Mouse (Mus musculus): ENCODE results near the gene Hist2h3b.

Hist2h3b gene

DNA sequence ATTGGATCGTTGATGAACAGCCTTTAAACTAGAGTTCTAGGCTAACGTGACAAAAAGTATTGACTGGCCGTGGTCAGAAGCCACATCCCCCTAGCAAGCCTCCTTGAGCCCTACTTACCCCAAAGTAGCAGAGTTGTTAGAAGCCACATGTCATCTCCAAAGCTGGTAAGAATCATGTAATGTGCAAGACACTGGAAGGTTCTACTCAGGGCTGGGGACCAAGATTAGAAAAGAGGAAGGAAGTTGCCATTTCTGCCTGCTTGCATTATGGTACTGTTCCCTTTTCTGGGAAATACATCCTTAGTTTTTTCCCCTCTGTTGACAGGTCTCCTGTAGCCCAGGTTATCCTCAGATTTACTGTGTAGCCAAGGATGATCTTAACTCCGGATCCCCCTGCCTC, 25.3 kb downstream of the Hist2h3b start, which contains the start of gene Fcgr1:
Gene Fcgr1, minus strand, starts transcription at position 183 of the 400 bp plus-strand sequence.
- in situ Hi-C loops (cut with MseI, MboI): loop anchor here in 1 of 2 experiments (5.0 to 10.0 kb wide), 2 partner anchors 34 to 101 kb away; no protein-coding TSS in a partner anchor

DNA sequence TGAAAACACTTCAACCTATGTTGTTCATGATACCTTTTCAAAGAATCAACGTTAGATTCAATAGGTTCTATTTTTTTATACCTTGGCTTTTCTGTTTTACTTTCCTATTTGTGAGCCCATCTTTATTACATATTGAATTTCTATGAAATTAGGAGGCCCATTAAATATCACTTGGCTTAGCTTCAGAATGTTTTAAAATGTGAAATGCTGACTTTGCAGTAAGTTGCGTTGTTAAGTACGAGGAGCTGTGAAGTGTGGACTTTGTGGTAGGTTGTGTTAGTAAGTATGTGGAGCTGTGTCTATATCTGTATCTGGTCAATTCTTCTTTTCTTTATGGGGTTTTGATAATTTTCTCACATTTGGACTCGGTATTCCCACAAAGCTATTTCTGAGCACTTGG, 29.9 kb downstream of the Hist2h3b start:
- in situ Hi-C loops (cut with MseI, MboI): loop anchor here in 1 of 2 experiments (10.0 kb wide), 1 partner anchor 96 kb away; no protein-coding TSS in a partner anchor

GRCm38 (mm10) chr3:96299562-96299961, 31.1 kb downstream of the Hist2h3b start:
- in situ Hi-C loops (cut with MseI, MboI): loop anchor here in 1 of 2 experiments (10.0 kb wide), 1 partner anchor 95 kb away; no protein-coding TSS in a partner anchor

DNA sequence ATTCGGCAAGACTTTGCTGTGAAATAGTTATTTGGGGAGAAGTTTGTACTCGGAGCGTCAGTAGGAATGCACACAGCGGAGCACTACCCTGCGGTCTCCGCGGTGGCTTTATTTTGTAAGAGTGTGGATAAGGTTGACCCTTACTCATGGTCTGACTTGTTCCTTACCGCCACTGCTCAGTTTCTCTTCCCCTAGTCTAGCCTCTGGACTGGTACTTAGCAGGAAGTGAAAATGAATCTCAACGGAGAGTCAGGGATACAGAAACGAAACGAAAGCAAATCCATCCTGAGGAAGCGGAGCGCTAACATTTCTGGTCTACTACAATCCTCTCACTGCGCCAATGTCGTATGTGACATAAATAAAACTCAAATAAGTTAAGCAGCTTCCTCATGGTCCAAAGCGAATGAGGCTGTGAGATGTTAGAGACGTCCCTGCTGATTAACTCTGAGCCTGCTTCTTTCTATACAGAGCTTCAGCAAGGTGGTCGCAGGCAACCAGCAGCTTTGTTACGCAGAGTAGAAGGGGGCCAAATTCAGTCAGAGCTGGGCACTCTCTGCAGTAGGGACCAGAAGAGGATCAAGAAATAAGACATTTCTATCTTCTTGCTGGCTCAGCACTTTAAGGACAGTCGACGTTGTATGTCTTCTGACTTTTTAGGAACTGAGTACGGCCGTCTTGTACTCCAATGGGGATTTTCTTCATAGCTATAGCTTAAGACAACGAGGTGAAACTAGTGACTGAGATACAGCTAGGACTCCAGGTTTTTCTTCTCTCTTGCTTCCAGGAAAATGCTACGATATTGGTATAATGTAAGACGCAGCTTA, 32.5 kb downstream of the Hist2h3b start:
- in situ Hi-C loops (cut with MseI, MboI): no loop called here

GRCm38 (mm10) chr3:96302076-96302475, 33.6 kb downstream of the Hist2h3b start:
- in situ Hi-C loops (cut with MseI, MboI): no loop called here

- in situ Hi-C loops (cut with MseI, MboI): no loop called here
Observed at GRCm38 (mm10) chr3:96306506-96306905, 38.1 kb downstream of the Hist2h3b start.

DNA sequence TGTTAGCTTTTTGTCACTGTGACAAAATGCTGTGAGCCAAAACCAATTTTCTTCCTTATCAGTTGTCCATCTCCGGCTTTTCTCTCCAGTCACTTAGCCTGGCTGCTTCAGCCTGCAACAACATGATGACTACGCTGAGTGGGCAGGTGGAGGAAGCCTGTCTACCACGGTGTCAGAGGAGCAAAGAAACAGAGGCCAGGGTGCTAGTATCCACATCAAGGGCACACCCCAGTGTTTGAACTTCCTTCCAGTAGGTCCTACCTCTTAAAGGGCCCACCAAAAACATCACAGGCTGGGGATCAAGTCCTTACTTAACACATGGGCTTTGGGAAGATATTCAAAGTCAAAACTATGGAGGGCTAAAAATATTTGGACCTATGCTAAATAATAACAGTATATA, 41.0 kb downstream of the Hist2h3b start:
- in situ Hi-C loops (cut with MseI, MboI): no loop called here

- in situ Hi-C loops (cut with MseI, MboI): no loop called here
Observed at GRCm38 (mm10) chr3:96312341-96313098, 44.1 kb downstream of the Hist2h3b start.

All from mouse trophoblast stem cell (cell line).